18 mouse cellular contexts compared by ENCODE assay signal in the genomic region with DNA sequence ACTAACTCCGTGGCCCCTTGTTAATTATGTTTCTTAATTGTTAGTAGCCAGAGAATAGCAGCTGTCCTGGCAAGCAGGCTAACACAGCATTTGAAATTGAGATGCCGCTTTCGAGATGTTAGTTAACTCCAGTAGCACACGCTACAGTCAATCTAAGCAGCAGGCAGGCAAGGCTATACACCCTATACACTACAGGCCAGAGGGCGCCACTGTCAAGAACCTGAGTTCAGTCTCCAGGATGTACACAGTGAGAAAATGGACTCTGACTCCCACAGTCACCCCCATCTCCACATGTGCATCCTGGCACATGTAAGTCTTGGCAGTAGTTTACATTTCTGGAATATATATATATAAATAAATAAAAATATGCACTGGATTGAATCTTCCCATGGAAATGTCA. TPM values are rescaled to one million over a fixed set of nuclear protein-coding genes. Genes with fewer than 3 reads are reported as not detected.
DNase-seq lines count a peak whose midpoint lies in the region; ATAC-seq and TF ChIP-seq lines count a peak whose summit lies in the region.
"Had no signal": no experiment of that assay in that cellular context is flagged by ENCODE, and none has a peak within 500 bp of the region (broad histone marks: within the 10 kb centered on the region; RNA-seq: fewer than 3 reads in every experiment).

No protein-coding gene starts in this region.

- no peak for ATAC-seq in kidney, postnatal 0 days (replicated peaks; ENCODE audit: low FRiP score, low read depth)
- no peak for ATAC-seq in midbrain, postnatal 0 days (ENCODE audit: low FRiP score)
- ATAC-seq: forebrain, embryonic 16.5 days had no signal

- H3K27me3 ChIP-seq in cerebellum, adult 2 months (ENCODE audit: control insufficient read depth, insufficient read depth, low read length), result no peaks in the 10 kb centered on the region
- H3K27me3 ChIP-seq in kidney, postnatal 0 days (ENCODE audit: insufficient read depth, low read length), result no peaks in the 10 kb centered on the region
- H3K27me3 ChIP-seq in midbrain, postnatal 0 days (ENCODE audit: insufficient read depth, low read length), result no peaks in the 10 kb centered on the region
- no peaks in the 10 kb centered on the region for H3K27me3 ChIP-seq in midbrain, embryonic 10.5 days (ENCODE audit: low read depth, poor library complexity, severe bottlenecking)
- H3K27me3 ChIP-seq in splenic B cell, adult 2 months (ENCODE audit: control insufficient read depth, insufficient read depth, low read length, poor library complexity, severe bottlenecking), result no peaks in the 10 kb centered on the region

- H3K4me1 ChIP-seq in cerebellum, adult 2 months (ENCODE audit: control insufficient read depth, insufficient read depth, low read length), result no peaks in the 10 kb centered on the region
- H3K4me1 ChIP-seq in kidney, postnatal 0 days (replicated peaks; ENCODE audit: insufficient read depth, low read length), result no peaks in the 10 kb centered on the region
- no peaks in the 10 kb centered on the region for H3K4me1 ChIP-seq in midbrain, postnatal 0 days (ENCODE audit: insufficient read depth, low read length)
- H3K4me1 ChIP-seq in midbrain, embryonic 10.5 days, result no peaks in the 10 kb centered on the region

- no peaks in the 10 kb centered on the region for H3K36me3 ChIP-seq in kidney, postnatal 0 days (ENCODE audit: insufficient read depth, low read length)
- no peaks in the 10 kb centered on the region for H3K36me3 ChIP-seq in midbrain, postnatal 0 days (ENCODE audit: insufficient read depth, low read length)
- no peaks in the 10 kb centered on the region for H3K36me3 ChIP-seq in midbrain, embryonic 10.5 days
- no peaks in the 10 kb centered on the region for H3K36me3 ChIP-seq in splenic B cell, adult 2 months (ENCODE audit: control insufficient read depth, insufficient read depth, low read length, poor library complexity, severe bottlenecking)

- WGBS in cerebellum, adult 2 months, result 71% methylated on average over 5 of the region's 5 CpGs
- 84% methylated on average over 5 of the region's 5 CpGs for WGBS in kidney, postnatal 0 days
- WGBS in midbrain, postnatal 0 days, result 88% methylated on average over 5 of the region's 5 CpGs
- WGBS in midbrain, embryonic 10.5 days, result 83% methylated on average over 5 of the region's 5 CpGs

- no peak overlapping the region for H3K4me2 ChIP-seq in kidney, postnatal 0 days (ENCODE audit: low read length)
- H3K4me2 ChIP-seq in midbrain, postnatal 0 days (ENCODE audit: low read depth, low read length, poor library complexity, severe bottlenecking), result no peak overlapping the region
- H3K4me2 ChIP-seq: heart, embryonic 11.5 days had no signal

- TF ChIP-seq POLR2A in cerebellum, adult 2 months (IDR thresholded peaks at IDR 0.05; ENCODE audit: borderline replicate concordance, insufficient read depth, low read length), result no peak

- H3K9me3 ChIP-seq in kidney, postnatal 0 days (replicated peaks; ENCODE audit: low read length), result no peaks in the 10 kb centered on the region
- no peaks in the 10 kb centered on the region for H3K9me3 ChIP-seq in midbrain, postnatal 0 days (ENCODE audit: low read length)
- H3K9me3 ChIP-seq in midbrain, embryonic 10.5 days (replicated peaks), result no peaks in the 10 kb centered on the region

- peak; percentile 22; the same call in 1 of the 2 replicates for TF ChIP-seq CTCF in cerebellum, adult 2 months (IDR thresholded peaks at IDR 0.05; ENCODE audit: borderline replicate concordance, insufficient read depth, low read depth, low read length)
- peak; percentile 24; the same call in 1 of the 2 replicates for TF ChIP-seq CTCF in kidney, postnatal 0 days (IDR thresholded peaks at IDR 0.05; ENCODE audit: low read depth)
- peak; percentile 9; the same call in 1 of the 2 replicates for TF ChIP-seq CTCF in midbrain, postnatal 0 days (IDR thresholded peaks at IDR 0.05)

- intact Hi-C loops in heart, postnatal 36 days (cut with DNase I), result no loop called here

- no peak overlapping the region for H3K4me3 ChIP-seq in cerebellum, adult 2 months (replicated peaks; ENCODE audit: insufficient read depth, low read depth, low read length)
- no peak overlapping the region for H3K4me3 ChIP-seq in kidney, postnatal 0 days (replicated peaks; ENCODE audit: low read depth, low read length)
- no peak overlapping the region for H3K4me3 ChIP-seq in midbrain, postnatal 0 days (ENCODE audit: low read depth, low read length)
- no peak overlapping the region for H3K4me3 ChIP-seq in midbrain, embryonic 10.5 days
- H3K4me3 ChIP-seq: erythroblast, embryonic 14.5 days had no signal

- H3K27ac ChIP-seq in cerebellum, adult 2 months (ENCODE audit: insufficient read depth, low read length), result no peak overlapping the region
- H3K27ac ChIP-seq in kidney, postnatal 0 days, result no peak overlapping the region
- H3K27ac ChIP-seq in midbrain, postnatal 0 days (ENCODE audit: low read depth, low read length), result no peak overlapping the region
- no peak overlapping the region for H3K27ac ChIP-seq in midbrain, embryonic 10.5 days (replicated peaks)

- no peak overlapping the region for H3K9ac ChIP-seq in kidney, postnatal 0 days (ENCODE audit: low read depth, low read length)
- no peak overlapping the region for H3K9ac ChIP-seq in midbrain, postnatal 0 days (replicated peaks; ENCODE audit: low read length, poor library complexity, severe bottlenecking)

- DNase-seq in cerebellum, adult 2 months, result no peak
- DNase-seq in cerebellum, postnatal 25 days, result no peak
- DNase-seq in kidney, postnatal 0 days (ENCODE audit: low spot score), result no peak
- DNase-seq in kidney, adult 11 months, result no peak
- DNase-seq in midbrain, postnatal 0 days (ENCODE audit: low spot score), result no peak
- DNase-seq in midbrain, embryonic 10.5 days (ENCODE audit: low spot score), result no peak
- DNase-seq in splenic B cell, adult 2 months (ENCODE audit: low read depth, low spot score), result peak; percentile 33
- DNase-seq in heart, postnatal 36 days, result no peak
- DNase-seq: adrenal gland, postnatal 14 days; cerebellum, adult 8-10 months; gastrocnemius, postnatal 10 days; left cerebral cortex, postnatal 4 days had no signal

RNA-seq across cellular contexts. Expression of a gene that starts 22.6 kb away (rescaled TPM):
- 0.08 TPM in 1 of 2 replicates, not detected in the other for polyA plus RNA-seq in cerebellum, adult 2 months (2012; rRNA removed)
- polyA plus RNA-seq in kidney, postnatal 0 days (2015; fragmentation: Nextera tagmentation; extraction: Ambion mirVana), result 0.08 and 0.11 TPM in 2 replicates
- 0.14 TPM in 1 of 2 replicates, not detected in the other for total RNA-seq in midbrain, postnatal 0 days (2014; rRNA removed)
- polyA plus RNA-seq in midbrain, postnatal 0 days (2015; fragmentation: Nextera tagmentation; extraction: Ambion mirVana), result 0.12 and 0.20 TPM in 2 replicates
- polyA plus RNA-seq in midbrain, embryonic 10.5 days (2016; fragmentation: Nextera tagmentation; extraction: Ambion mirVana), result 0.10 TPM in 2 replicates
- total RNA-seq in heart, postnatal 36 days (2021), result not detected
- total RNA-seq: gastrocnemius, postnatal 10 days; megakaryocyte, adult 5-6 weeks; monocyte, adult 5-6 weeks had no signal
- polyA plus RNA-seq: erythroblast, embryonic 14.5 days; liver, embryonic 16.5 days had no signal

RNA-seq across cellular contexts. Expression of a gene that starts 22.8 kb away (rescaled TPM):
- 31.0 and 31.9 TPM in 2 replicates for polyA plus RNA-seq in cerebellum, adult 2 months (2012; rRNA removed)
- polyA plus RNA-seq in kidney, postnatal 0 days (2015; fragmentation: Nextera tagmentation; extraction: Ambion mirVana), result 29.0 and 32.2 TPM in 2 replicates
- 39.1 and 45.5 TPM in 2 replicates for total RNA-seq in midbrain, postnatal 0 days (2014; rRNA removed)
- polyA plus RNA-seq in midbrain, postnatal 0 days (2015; fragmentation: Nextera tagmentation; extraction: Ambion mirVana), result 58.9 and 59.7 TPM in 2 replicates
- 53.3 and 54.5 TPM in 2 replicates for polyA plus RNA-seq in midbrain, embryonic 10.5 days (2016; fragmentation: Nextera tagmentation; extraction: Ambion mirVana)
- total RNA-seq in heart, postnatal 36 days (2021), result 10 to 100 TPM; 16.8 to 17.7 TPM
